Mouse (Mus musculus): ENCODE measurements around the gene Commd2.

DNA sequence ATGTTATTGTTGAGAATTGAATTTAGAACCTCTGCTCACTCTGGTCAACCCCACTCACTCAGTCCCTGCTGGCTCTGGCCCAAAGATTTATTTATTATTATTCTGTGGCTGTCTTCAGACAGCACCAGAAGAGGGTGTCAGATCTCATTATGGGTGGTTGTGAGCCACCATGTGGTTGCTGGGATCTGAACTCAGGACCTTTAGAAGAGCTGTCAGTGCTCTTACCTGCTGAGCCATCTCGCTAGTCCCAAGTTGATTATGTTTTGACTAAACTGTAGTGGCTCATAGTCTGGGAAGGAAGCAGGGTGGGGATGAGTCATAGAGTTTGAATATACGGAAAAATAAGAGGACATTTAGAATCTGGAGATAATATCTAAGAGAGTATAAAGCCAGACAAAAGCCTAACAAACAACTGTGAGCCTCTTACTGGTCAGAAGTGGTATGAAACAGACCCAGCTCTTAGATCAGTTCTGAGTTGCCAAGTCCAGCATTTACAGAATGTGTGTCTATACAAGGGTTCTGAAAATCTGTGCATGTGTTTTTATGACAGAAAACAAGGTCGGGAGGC, 39.0 kb downstream of the Commd2 start:
- no peak for TF ChIP-seq CEBPB (IDR thresholded peaks at IDR 0.05; ENCODE audit: low read depth)
- no peak for TF ChIP-seq CTCF (IDR thresholded peaks at IDR 0.05; ENCODE audit: control insufficient read depth, insufficient read depth, insufficient read length)
- TF ChIP-seq USF1 (IDR thresholded peaks at IDR 0.05; ENCODE audit: low read depth): no peak
- TF ChIP-seq MYOD1 (IDR thresholded peaks at IDR 0.05; ENCODE audit: control insufficient read depth, insufficient read length, low read depth): no peak

Measured in C2C12 (cell line).